Mouse (Mus musculus) lung, postnatal 0 days (tissue): Measurements from ENCODE around the gene Ddb2.

Experiments used
- CTCF ChIP-seq: IDR thresholded peaks from 2 replicates; pipeline ENCODE4 v1.5.1; 2016; ENCODE audit warnings: antibody characterized with exemption, mild to moderate bottlenecking
- EP300 ChIP-seq: IDR thresholded peaks from 2 replicates; pipeline ENCODE4 v1.6.1; 2016; ENCODE audit warnings: antibody characterized with exemption, mild to moderate bottlenecking, control low read depth

- TF ChIP-seq EP300 (no peak), CTCF (no peak)
Measured at GRCm38 (mm10) chr2:91198888-91199287, 37.9 kb downstream of the Ddb2 start.
